Mouse (Mus musculus) bone marrow, adult 2 months (tissue): Measurements from ENCODE around the gene Cacna1e. TPM values are rescaled to one million over a fixed set of nuclear protein-coding genes. Genes with fewer than 3 reads are reported as not detected.

Experiments
- H3K27ac ChIP-seq: fragments of 200-500 bp; 2 replicates; pipeline ENCODE4 v1.5.1; 2012; ENCODE audit warnings: low read depth, mild to moderate bottlenecking, control low read depth, inconsistent platforms, low read length; ENCODE audit not compliant: control insufficient read depth, poor library complexity, insufficient read depth
- H3K4me1 ChIP-seq: fragments of 200-500 bp; 2 replicates; pipeline ENCODE4 v1.6.1; 2011; ENCODE audit warnings: low read length; ENCODE audit not compliant: control insufficient read depth, insufficient read depth
- H3K4me3 ChIP-seq: fragments of 200-500 bp; replicated peaks from 2 replicates; pipeline ENCODE3; 2011; ENCODE audit warnings: mild to moderate bottlenecking, low read depth, low read length, control low read depth; ENCODE audit not compliant: control insufficient read depth
- CTCF ChIP-seq: fragments of 200-500 bp; IDR thresholded peaks from 2 replicates; pipeline ENCODE4 v1.5.1; 2011; ENCODE audit warnings: low read length, control low read depth; ENCODE audit not compliant: control insufficient read depth, insufficient read depth
- POLR2A ChIP-seq: fragments of 200-500 bp; IDR thresholded peaks from 2 replicates; pipeline ENCODE4 v1.6.1; 2011; ENCODE audit warnings: low read depth, mild to moderate bottlenecking, control low read depth, low read length, borderline replicate concordance; ENCODE audit not compliant: control insufficient read depth
- WGBS: fragments of 180-500 bp; shearing (Covaris S2); methylation state at CpG from one replicate; pipeline ENCODE4 v1.1.7; 2018; 5-methylcytosine and 5-hydroxymethylcytosine counted together
- polyA plus RNA-seq: library from polyadenylated mRNA; stranded (reverse); fragments of >200 nt; gene quantifications from 2 replicates; pipeline ENCODE4 v1.2.4, GENCODE M21; 2011; ENCODE audit warnings: low replicate concordance; ENCODE audit not compliant: missing spikeins, insufficient read depth, insufficient read length

Cacna1e gene
- polyA plus RNA-seq, 1 experiment = 13.6 TPM

GRCm38 (mm10) chr1:154532987-154533940, 351.0 kb downstream of the Cacna1e start:
- 76% methylated on average over 11 of the region's 11 CpGs for WGBS

GRCm38 (mm10) chr1:154529666-154530065, 354.6 kb downstream of the Cacna1e start:
- WGBS = 80% methylated on average over 4 of the region's 4 CpGs
- TF ChIP-seq CTCF (no peak), POLR2A (no peak)
- Histone ChIP-seq H3K27ac (no peak overlapping the region), H3K4me3 (no peak overlapping the region), H3K4me1 (no peaks in the 10 kb centered on the region)

More at GRCm38 (mm10) chr1:154532987-154533940, 351.0 kb downstream of the Cacna1e start:
- no peak overlapping the region for H3K27ac ChIP-seq
- H3K4me1 ChIP-seq = no peaks in the 10 kb centered on the region
- no peak overlapping the region for H3K4me3 ChIP-seq
- TF ChIP-seq POLR2A = no peak
- TF ChIP-seq CTCF = no peak

GRCm38 (mm10) chr1:154528803-154529202, 355.5 kb downstream of the Cacna1e start:
- Histone ChIP-seq H3K4me1 (no peaks in the 10 kb centered on the region), H3K27ac (no peak overlapping the region), H3K4me3 (no peak overlapping the region)
- TF ChIP-seq POLR2A (no peak), CTCF (no peak)
- WGBS = 81% methylated on average over 6 of the region's 6 CpGs

- Histone ChIP-seq H3K4me3 (no peak overlapping the region), H3K27ac (no peak overlapping the region), H3K4me1 (no peaks in the 10 kb centered on the region)
- WGBS = 90% methylated on average over 2 of the region's 2 CpGs
- TF ChIP-seq CTCF (no peak), POLR2A (no peak)
These were observed 363.6 kb downstream of the Cacna1e start for GRCm38 (mm10) chr1:154520715-154521114.

GRCm38 (mm10) chr1:154515350-154515749, 369.0 kb downstream of the Cacna1e start:
- Histone ChIP-seq H3K4me3 (no peak overlapping the region), H3K4me1 (no peaks in the 10 kb centered on the region), H3K27ac (no peak overlapping the region)
- TF ChIP-seq CTCF (no peak), POLR2A (no peak)
- 79% methylated on average over 2 of the region's 2 CpGs for WGBS

GRCm38 (mm10) chr1:154511736-154512135, 372.6 kb downstream of the Cacna1e start:
- Histone ChIP-seq H3K4me3 (no peak overlapping the region), H3K27ac (no peak overlapping the region), H3K4me1 (no peaks in the 10 kb centered on the region)
- no peak for TF ChIP-seq POLR2A
- TF ChIP-seq CTCF = no peak

GRCm38 (mm10) chr1:154504005-154504404, 380.3 kb downstream of the Cacna1e start:
- WGBS = 60% methylated on average over 4 of the region's 4 CpGs
- TF ChIP-seq POLR2A = no peak
- TF ChIP-seq CTCF = no peak
- Histone ChIP-seq H3K4me3 (no peak overlapping the region), H3K4me1 (no peaks in the 10 kb centered on the region), H3K27ac (no peak overlapping the region)

GRCm38 (mm10) chr1:154500869-154501268, 383.4 kb downstream of the Cacna1e start:
- no peak overlapping the region for H3K27ac ChIP-seq
- no peak overlapping the region for H3K4me3 ChIP-seq
- no peaks in the 10 kb centered on the region for H3K4me1 ChIP-seq
- WGBS = 81% methylated on average over 5 of the region's 5 CpGs
- TF ChIP-seq POLR2A (no peak), CTCF (no peak)
